Mouse (Mus musculus) T-helper 2 cell (primary cell): Measurements from ENCODE around the gene Fbrsl1.

ENCODE experiments used
- in situ Hi-C: fragments of 300-600 bp; cut with MboI, MseI; formaldehyde crosslinking; loops from one replicate; pipeline ENCODE4 v1.15.1; 2025; ENCODE audit warnings: high pct_unique_total_duplicates

The Fbrsl1 gene

DNA sequence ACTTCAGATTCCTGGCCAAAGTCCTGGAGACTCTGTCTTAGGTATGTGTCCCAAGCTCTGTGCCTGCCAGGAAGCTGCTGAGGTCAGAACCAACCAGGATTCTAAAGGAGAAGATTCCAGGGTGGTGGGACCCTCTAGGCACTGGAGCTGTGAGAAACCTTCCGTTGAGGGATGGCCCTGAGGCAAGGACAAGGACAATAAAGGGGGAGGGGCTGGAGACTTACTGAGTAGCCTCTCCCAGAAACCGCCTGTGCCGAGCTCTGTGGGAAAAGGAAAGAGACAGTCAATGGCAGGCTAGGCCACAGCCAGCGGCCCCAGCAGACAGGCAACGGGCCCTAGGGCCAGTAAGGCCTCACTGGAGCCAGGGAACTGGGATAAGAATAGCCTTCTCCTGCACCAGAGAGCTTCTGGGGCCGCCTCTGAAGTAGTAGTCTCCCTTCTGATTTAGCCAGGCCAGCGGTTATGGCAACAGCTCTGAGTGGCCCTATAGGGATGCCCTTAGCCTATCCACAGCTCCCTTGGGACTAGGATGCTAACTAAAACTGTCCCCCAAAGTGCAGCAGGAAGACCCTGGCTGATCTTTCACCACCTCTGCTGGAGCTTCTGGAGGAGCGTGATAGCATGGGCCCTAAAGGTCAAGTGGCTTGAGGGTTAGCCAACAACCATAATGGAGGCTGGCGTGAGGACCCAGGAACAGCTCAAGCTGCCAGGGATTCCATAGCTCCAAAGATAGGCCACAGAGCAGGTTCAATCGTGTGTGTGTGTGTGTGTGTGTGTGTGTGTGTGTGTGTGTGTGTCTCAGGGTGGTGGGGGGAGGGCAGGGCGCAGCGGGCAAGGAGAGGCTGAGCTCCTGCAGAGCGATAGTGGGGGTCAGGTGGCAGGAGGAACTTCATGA, 32.2 kb downstream of the Fbrsl1 start:
- in situ Hi-C loops, result no loop called here

DNA sequence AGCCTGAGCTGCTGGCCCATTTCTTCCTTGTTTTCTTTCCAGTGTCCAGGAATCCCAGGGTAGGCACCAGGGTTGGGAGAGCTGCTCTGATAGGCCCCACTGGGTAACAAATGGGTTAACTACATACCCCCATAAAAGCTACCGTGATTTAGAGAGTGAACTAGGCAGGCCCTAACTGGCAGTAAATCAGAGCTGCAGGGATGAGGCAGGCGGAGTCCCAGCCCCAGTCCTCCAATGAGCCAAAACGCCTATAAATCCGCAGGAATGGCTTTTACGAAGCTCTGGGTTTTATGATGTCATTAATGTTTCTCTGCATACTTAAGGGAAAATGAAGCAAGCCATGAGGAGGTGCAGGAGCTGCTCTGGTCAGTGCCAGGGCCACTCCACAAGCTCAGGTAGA, 33.3 kb downstream of the Fbrsl1 start:
- in situ Hi-C loops, result no loop called here

DNA sequence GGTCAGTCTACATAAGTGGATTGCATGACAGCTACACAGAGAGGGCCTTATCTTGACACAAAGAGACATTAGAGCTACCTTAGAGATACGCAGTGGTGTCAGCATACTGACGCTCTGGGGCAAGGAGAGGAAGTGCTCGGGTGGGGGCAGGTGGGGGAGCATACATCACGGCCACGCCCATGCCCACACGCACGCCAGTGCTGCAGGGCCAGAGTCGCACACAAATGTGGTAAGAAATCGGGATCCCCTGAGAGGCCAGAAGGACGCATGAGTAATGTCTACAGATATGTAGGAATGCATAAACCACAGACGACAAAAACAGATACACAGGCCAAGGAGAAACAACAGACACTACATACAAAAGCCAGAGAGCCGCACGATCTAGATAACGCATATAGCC, 35.3 kb downstream of the Fbrsl1 start:
- in situ Hi-C loops, result no loop called here

DNA sequence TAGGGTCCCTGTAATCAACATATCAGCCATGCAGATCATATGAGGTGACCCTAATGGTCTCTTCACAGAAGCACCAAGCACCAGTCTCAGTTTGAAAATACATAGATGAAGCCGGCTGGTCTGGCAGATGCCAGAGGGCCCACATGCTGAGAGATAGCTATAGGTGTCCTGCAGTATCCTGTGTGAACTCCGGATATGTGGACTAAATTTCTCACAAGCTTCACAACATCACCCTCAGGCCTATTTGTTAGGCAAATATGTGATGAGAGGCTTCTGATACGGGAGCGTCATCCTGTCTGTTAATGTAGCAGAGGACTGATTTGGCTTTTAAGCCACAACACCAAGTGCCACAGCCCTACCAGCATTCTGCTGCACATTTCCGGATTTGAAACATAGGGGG, 37.9 kb downstream of the Fbrsl1 start:
- in situ Hi-C loops, result no loop called here

DNA sequence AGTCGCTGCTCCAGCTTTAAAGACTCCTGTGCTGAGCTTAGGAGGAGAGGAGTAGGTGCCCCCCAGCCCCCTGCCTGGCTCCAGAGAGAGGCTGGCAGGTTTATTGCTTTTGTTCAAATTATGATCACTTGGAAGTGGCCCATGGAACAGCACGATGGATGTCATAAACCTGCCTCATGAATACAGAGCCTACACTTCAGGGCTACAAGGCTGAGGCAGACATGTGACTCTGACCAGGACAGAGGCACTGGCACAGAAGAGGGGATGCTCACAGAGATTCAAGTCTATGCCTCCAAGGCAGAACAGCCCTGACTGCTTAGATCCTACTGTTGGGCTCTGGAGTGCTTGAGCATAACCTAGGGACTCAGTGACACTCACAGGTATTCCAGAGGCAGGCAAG, 39.3 kb downstream of the Fbrsl1 start:
- in situ Hi-C loops, result no loop called here

DNA sequence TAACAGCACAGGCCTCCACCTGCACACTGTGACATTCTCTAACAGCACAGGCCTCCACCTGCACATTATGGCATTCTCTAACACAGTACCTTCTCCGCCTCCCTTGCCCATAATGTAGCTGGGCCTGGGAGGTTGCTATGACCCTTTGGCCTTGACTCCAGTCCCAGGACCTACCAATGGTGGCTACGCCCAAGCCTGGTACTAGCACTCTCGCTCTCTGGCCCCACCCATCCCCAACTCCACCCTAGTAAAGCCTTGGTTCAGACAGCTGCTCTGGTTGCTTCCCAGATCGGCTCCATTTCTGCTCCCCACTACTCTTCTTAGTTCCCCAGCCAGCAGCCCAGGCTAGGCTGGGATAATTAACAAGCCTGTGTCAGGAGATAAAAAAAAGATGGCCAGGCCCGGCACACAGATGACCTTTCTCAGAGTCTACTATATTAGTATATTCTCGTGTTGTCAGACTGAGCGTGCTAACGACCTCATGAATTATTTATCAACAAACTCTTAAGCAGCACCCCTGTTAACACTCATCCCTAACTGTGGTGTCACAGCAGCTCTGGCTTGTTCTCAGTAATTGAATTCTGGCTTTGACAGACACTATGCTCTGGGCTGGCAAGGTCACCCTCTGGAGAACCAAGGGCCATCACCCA, 42.1 kb downstream of the Fbrsl1 start:
- in situ Hi-C loops, result no loop called here

DNA sequence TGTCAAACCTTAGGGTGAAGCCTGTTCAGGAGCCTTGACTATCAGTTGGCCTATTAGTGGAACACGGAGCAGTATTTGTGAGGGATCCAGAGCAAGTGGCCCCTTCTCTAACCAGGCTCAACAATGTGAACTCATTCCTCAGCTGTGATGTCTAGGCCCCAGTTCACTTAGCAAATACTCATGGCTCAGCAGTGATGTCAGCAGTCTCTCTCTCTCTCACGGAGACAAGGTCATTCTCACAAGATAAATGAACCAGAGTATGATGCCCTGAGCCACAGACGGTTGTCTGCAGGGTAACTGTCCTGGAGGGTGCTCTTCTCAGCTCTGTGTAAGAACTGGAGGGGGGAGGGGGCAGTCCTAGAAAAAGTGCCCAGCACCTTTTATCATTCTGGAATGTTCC, 44.4 kb downstream of the Fbrsl1 start:
- in situ Hi-C loops, result no loop called here

DNA sequence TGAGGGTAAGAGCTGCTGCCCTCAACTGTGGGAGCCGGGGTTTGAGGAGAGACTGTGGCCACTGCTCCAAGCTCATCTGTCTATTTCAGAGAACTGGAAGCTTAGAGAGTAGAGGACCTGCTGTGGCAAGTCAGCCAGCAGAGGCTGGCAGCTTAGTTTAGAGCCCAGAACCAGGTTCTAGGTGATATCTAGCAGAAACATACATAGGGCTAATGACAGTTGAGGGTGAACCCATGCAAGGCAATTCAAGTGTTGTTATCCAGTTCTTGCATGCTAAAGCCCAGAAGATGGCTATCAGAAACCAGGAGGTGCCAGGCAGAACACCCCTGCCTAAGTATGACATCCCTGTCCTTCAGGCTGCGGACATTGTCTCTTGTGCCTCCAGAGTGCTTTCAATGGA, 45.7 kb downstream of the Fbrsl1 start:
- in situ Hi-C loops, result no loop called here

DNA sequence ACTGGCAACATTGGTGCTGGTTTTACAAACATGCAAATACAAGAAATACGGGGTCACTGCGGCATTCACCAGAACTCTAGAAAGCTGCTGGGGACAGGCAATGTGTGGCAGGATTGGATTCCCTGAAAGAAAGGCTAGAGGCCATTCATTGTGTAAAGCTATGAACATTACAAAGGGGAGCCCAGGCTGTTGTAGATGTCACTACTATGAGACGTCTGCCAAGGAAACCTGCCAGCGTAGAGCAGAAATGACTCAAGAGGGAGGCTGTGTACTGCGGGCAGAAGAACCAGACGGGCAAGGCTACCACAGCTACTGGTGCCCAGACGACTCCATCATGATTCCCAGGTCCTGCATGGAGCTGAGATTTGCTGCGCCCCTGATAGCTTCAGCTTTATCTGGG, 47.2 kb downstream of the Fbrsl1 start:
- in situ Hi-C loops, result no loop called here

DNA sequence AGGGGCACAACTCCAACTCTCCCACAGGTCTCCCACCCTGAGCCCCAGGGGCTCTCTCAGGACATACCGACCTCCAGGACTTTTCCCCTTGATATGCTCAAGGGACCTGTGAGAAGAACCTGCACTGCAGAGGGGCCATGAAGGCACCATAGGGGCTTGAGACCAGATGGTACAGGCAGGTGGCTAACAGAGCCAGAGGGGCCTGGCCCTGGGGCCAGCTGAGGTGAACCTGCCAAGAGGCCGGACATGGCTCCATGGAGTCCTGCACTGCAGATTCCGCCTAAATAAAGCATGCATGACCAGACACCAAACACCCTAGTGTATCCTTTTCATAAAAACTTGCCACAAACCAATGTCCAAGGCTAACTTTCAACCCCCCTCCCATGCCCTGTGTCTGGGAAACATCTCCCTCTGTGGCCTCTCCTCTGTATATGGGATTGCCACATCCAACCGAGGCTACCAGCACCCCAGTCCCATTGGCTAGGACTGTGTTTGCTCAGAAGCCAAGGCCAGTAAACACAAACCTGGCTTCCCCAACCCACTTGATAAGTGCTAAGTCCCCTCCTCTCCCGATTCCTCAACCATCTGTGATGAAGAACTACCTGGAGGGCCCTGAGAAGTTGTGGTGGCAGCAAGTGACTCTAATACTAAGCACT, 53.2 kb downstream of the Fbrsl1 start:
- in situ Hi-C loops, result no loop called here

DNA sequence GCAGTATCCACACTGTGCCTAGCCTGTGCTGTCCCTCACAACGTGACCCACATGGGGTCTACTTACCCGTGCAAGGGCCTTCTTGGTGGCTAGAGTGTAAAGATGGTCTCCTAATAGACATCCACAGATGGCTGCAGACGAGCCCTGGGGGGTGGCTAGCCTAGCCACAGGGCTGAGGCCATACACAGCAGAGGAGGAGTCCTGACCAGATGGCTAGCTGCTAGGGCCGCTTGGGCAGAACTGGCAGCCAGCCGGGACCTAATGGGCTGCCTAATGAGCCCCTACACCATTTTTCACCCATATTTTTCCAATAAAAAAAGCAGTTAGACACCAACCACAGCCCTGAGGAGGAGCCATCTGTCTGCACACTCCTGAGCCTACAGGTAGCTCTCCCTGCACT, 55.6 kb downstream of the Fbrsl1 start:
- in situ Hi-C loops, result no loop called here

DNA sequence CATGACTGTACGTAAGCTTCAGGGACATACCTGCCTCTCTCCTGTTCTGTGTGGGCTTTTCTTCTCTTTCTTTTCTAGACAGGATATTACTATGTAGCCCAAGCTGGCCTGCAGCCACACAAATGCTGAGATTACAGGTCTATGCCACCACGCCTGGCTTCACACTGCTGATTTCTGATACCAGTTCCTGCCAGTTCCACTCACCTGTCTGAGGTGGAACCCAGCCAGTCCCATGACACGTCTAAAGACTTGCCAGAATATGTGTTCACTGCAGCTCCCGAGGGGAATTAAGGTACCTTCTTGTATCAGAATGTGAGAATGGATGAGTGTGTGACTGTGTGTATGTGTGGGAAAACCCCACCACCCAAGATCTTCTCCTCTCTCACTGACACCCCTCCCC, 57.7 kb downstream of the Fbrsl1 start:
- in situ Hi-C loops, result no loop called here

DNA sequence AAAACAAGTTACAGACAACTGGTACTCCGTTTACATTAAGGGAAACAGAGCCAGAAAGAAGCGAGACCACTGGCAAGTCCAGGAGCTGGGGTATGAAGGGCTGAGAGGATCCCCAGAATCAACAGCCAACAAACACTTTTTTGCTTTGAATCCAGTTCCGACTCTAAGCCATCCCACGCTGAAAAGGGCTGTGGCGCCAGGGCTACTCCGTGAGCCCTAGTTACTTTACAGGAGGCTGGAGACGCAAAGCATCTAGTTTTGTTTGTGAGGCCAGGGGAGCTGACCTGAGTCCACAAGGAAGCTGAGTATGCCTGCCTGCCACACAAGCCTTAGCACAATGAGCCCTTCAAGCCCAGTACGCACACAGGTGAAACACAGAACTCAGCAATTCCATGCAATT, 61.0 kb downstream of the Fbrsl1 start:
- in situ Hi-C loops, result no loop called here

DNA sequence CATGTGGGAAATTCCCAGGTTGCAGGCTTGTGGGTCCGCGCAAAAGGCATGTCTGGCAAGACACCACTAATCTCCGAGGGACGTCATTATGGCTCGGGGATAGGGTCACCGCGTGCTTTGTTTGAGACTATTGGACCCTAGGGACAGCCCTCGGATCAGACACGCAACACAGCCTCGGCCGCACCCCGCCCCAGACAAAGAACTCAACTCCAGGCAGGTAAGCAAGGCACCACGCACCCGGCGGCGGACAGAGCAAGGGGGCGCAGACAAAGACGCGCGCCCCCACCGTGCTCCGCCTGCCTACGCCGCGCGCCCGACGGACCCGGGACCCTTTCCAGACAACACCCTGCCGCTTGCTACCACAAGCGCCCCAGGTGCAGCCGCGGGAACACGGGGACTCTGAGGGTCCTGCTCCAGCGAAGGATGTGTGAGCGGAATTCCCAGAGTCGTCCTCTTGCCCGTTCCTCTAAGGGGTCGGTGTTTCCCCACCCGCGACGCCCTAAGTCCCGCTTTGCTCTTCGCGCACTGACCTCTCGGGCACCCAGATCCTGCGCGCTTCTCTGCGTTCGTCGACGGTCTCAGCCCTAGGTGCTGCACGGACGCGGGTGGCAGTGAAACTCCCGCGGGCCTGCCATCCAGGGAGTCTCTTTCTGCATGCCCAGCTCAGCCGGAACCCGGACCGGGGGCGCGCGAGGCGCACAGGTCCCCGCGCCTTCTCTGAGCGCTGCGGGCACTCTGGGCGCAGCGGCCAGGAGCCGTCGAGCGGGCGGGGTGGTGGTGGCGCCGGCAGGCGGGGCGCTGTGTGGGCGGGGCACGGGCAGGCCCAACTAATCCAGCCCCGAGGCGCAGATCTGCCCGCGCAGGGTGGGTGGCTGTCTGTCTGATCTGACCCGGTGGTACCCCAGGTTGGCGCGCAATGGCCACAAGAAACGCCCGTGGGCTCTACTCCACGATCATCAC, 61.7 kb downstream of the Fbrsl1 start:
- in situ Hi-C loops, result no loop called here

DNA sequence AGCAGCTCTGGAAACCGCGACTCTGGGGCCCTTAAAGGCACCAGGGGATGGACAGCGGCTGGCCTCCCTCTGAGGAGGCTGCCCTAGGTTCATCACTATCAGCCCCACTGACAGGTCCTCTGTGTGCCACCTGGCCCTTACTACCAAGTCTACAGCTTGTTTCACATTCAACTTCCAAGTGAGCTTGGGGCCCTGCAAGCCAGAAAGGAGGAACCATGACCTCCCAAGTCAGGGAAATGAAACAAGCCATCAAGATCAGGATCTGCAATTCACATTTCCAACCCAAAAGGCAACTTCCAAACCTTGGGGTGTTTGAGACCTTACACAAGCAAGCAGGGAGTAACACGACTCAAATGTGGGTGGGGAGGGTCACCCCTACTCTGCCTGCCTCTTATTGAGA, 63.0 kb downstream of the Fbrsl1 start:
- in situ Hi-C loops, result no loop called here

DNA sequence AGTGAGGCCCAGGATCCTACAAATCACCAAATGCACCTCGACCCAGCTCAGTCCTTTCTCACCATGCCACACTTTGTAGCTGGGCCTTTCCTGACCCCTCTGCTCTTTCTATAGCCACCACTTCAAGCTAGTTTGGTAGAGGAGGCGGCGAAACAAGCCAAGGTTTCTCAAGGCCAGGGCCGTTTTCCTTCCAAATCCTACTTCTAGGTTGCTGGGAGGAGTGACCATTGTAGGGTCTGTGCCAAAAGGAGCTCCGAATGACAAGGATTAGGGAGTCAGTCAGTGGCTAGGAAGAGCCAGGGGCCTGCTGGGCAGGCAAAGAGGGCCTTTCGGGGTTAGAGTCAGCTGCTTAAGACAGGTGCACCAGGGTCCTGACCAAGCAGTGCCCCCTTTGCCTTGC, 63.8 kb downstream of the Fbrsl1 start:
- in situ Hi-C loops, result no loop called here

DNA sequence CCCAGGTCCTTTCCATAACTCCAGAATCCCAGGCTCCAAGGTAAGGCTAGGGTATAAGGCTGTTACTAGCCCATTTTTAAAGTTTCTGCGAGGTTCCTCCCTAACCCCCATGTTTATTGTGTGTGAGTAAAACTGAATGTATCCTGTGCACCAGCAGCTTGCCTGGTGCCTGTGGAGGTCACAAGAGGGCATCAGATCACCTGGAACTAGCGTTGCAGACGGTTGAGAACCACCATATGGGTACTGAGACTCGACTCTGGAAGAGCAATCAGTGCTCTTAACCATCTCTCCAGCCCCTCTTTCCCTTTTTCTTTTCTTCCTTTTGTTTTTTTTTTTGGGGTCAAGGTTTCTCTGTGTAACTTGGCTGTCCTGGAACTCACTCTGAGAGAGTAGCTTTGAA, 68.5 kb downstream of the Fbrsl1 start:
- in situ Hi-C loops, result no loop called here

DNA sequence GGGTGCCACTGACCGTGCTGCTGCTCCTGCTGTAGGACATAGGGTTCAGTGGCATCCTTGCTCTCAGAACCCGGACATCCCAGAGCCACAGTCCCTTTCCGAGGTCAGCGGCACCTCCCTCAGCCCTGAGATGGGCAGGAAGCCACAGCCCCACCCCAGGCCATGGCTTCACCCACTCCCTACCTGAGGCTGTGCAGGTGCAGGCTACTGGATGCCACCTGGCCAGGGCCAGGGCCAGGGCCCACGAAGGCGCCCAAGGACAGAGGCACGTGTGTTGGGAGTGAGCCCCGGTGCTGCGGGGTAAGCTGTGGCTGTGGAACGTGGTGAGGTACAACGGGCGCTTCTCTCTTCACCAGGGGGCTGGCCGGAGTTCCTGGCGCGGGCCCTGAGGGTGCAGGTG, 69.2 kb downstream of the Fbrsl1 start:
- in situ Hi-C loops, result no loop called here

DNA sequence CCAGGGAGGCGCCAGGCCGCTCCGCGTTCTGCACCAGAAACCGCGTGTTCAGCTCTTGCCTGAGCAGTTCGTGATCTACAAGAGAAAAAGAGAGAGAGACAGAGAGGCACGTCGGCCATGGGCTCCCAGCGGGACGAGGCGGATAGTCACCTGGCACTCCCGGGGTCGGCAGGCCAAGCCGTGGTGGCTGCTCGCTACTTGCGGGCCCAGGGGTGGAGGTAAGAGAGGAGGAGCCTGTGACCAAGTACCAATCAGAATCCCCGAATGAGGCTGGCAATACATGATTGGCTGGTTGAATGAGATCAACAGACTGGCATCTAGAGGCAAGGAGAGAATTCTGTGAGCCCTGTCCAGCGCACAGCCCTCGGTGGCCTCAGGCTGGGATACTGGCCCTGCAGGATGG, 70.1 kb downstream of the Fbrsl1 start:
- in situ Hi-C loops, result no loop called here

DNA sequence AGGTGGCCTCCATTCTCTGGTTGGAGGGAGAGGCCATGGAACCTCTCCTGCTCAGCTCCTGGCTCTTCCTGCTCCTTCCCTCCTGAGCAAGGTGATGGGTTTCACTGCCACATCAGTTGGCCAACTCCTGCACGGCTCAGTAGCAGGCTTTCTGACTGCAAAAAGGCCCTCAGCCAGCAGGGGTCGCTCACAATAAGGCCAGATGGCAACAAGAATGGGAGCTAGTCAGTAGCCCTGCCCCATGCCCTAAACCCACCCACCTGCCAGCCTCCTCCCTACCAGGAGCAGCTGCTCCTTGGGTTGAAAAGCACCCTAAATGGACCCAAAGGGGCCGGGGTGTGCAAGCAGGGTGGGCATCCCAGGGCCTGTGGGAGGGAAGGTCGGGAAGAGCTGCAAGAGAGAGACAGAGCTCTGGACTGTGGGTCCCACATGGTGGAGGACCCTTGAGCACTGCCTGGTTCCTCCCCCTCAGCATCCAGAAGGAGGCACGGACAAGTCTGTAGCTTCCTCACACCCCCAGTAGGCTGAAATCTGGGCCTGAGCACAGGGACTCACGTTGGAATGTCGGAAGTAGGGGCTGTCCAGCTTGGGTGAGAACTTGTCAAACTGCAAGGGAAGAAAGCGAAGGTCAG, 71.4 kb downstream of the Fbrsl1 start:
- in situ Hi-C loops, result no loop called here

DNA sequence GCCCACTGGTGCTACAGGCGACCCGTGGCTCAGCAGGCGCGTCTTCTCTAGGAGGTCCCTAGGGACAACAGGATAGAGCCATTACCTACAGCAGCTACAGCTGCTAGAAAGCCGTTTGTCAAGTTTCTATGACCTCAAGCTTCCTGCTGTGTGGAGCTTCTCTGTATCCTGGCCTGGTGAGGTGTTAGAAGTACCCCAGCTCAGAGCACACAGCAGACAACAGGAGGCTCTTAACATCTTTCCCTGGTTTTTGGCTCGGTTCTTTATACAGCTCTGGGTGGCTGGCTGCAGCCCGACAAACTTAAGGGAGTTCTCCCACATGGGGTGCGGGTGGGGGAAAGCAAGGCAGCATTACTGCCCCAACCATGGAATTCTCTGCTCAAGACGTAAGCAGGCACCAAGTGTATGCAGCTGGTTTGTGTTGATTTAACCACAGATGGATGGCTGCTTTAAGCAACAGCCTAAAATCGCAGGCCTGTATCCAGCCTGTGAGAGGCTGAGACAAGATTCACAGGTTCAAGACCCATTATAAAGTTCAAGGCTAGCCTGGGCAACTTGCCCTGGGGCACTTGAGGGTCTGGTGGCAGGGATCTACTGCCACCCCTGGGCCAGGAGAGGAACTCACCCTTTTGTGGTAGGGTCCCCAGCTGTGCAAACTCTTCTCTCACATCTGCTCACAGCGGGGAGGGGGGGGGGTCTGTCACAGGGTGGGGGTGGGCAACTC, 84.3 kb downstream of the Fbrsl1 start:
- in situ Hi-C loops, result no loop called here
